Mouse (Mus musculus) adrenal gland, adult (tissue): ENCODE results near the gene Btnl2.

Experiments
- DNase-seq, 2 experiments: peaks; one replicate each; pipeline ENCODE4 v3.0.0; 2022 to 2023; ENCODE audit warnings: low spot score in 1 of 2; ENCODE audit not compliant: inconsistent age in 2 of 2

Gene Btnl2

DNA sequence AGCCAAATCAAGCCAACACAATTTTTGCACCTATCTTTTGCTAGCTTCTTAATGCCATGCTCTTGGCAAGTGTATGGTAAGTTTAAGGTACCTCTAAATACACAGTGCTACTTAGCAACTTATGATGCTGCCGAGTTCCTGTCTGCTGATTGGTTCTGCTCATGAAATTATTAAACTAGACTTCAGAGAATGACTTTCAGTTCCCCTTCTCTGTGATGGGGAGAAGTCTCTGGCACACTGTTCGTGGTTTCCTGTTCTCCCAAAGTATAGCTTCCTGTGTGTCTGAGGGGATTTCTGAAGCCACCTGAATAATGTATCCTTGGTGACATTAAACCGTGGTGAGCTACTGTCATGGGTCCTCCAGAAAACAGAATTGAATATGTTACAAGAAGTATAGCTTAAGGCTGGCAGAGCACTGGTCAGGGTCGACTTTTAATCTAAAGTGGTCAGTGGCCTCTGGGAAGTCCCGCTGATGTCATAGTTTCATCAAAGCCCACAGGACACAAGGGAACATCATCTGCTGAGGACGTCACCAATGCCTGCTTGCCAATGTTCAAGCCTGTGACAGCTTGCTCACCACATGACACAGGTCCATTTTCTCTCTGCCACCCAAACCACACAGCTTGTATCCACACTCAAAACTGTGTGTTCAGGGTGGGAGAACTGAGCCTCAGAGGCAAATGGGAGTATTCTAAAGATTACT, 6.9 kb upstream of the Btnl2 start:
- peak; percentile 39 to 85 for DNase-seq

GRCm38 (mm10) chr17:34349429-34349828, 5.2 kb upstream of the Btnl2 start:
- DNase-seq = peak; percentile 48 to 90

DNA sequence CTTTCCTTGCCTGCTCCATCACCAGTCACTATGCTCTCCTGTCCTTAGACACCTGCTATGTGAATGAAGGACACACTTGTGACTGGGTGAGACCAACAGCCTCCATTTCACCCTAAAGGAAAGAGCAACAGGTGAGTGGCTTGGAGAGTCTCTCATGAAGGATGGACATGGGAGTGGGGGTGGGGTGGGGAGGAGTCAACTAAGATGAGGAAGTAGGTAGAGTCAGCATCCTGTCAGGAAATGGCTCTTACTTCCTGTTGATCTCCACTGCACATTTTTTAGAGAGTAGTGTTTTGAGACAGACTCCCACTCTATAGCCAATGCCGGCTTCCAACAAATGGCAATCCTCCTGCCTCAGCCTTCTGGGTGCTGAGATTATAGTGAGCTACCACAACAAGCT, 318 bp downstream of the Btnl2 start:
- peak in 1 of 2 experiments; percentile 34 for DNase-seq

GRCm38 (mm10) chr17:34362954-34363546, 8.4 kb downstream of the Btnl2 start:
- no peak for DNase-seq

GRCm38 (mm10) chr17:34363676-34364310, 9.2 kb downstream of the Btnl2 start:
- DNase-seq = peak in 1 of 2 experiments; percentile 25

DNA sequence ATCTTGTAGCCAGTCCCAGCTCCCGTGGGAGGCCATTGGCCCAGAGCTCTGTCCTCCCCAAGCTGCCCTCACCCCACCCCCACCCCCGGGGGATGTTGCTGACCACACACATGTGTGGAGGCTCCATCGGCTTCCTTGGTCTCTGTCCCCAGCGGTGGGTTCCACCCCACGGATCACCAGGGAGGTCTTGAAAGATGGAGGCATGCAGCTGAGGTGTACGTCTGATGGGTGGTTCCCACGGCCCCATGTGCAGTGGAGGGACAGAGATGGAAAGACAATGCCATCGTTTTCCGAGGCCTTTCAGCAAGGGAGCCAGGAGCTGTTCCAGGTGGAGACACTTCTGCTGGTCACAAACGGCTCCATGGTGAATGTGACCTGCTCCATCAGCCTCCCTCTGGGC, 10.4 kb downstream of the Btnl2 start:
- peak in 1 of 2 experiments; percentile 25 for DNase-seq

DNA sequence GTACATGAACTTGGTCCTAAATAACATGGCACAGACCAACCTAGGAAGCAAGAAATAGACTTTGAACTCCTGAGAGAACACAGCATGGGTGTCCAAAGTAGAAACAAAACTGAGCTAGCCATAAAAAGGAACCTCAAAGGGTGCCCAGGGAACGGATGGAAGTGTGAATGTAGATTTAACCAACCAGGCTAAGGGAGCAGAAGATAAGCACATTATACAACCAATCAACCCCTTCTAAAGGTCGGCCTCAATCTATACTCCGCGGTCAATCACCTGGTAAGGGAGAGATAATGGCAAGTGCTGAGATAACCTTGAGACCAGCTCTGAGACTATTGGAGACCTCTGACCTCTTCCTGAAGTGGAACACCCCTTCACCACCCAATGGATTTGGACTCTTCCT, 15.9 kb downstream of the Btnl2 start:
- no peak for DNase-seq

DNA sequence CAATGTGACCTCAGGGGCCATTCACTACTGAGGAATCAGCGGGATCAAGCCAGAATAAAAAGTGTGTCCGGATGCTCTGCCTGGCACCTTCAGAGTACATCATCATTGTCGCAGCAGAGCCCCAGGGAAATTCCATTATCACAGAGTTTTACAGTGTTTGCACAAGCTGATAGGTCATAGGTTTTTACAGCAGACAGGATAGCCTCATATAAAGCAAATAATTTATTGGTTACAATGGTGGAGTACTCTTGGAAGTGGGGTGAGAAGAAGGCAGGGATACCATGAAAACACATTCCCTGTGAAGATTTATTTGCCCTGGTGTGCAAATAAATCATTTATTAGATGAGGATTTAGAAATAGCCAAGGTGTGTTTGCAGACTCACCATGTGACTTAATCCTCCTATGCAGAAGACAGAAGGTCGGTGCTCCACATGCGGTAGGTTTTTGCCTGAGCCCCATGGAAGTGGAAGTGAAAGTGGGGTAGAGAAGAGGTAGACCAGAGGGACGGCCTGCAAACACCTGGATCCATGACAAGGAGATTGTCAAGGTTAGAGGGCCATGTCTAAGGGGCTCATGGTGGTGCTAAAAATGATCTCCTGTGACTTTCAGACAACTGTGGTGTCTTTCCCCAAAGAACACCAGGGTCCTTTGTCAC, 18.6 kb downstream of the Btnl2 start:
- no peak for DNase-seq

DNA sequence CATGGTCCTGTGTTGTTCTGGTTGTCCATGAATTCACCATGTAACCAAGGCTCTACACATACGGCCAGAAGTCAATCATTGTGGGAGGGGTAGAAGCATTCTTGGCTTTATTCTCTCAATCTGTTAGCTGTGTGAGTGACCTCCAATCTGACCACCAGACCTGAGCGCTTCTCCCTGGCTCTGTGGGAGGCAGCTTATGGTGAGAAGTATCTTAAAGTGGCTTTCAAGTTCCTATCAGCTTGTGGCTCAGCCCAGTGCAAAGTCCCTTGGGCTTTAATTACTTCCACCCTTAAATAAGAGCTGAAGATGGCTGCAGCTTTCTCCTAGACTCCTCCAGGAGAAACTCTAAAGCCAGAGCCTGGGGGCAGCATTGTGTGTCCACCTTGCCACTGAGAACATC, 22.2 kb downstream of the Btnl2 start, which contains the start of gene Btnl1:
TSS of gene Btnl1 (plus strand) at position 286 of the 400 bp plus-strand sequence.
- DNase-seq = no peak

DNA sequence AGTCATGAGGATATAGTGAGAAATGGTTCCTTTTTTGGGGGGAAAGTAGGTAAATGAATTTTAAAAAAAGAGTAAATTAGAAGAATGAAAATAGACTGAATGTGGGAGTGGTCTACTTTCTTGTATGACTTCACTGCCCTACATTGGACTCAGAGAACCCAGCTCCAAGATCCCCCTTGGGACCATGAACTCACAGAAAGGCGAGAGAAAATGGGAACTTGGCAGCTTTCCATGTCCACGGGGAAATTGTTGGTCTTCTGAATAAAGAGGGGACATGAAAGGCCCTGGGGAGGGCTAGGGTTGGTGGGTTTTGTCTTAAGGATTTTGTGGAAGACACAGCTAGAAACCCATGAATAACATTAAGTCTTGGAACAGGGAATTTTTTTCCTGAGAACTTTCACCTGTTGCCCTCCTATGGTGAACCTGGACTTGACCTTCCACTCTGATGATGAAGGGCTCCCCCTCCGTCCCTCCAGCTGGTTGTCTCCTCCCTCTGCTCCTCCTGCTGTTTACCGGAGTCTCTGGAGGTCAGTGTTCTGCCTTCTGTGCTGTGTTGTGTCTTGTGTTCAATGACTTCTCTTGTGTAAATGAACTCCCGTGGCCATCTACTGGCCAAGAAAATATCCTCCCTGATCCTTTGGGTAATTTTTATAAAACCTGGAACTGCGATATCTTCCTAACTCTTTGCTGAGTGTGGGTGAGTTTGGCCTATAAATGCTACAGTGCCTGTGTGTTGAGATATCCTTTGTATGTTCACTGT, 23.0 kb downstream of the Btnl2 start:
- no peak for DNase-seq

DNA sequence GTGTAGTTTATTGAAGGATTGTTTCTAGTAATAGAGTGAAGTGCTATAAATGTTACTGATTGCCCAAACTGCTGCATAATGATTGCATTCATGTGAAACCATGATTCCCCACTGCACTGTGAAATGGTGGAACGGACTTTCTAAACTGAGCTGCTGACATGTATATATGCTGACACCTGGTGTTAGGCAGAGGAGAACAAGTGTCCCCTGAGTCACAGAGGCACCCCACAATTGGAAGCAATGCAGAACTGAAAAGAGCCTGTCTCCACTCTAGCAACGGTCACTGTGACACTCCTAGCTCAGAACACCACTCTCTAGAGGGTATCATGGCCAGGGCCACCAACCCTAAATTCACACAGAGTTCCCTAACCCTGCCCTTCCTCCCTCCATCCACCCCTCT, 24.1 kb downstream of the Btnl2 start:
- DNase-seq = no peak

DNA sequence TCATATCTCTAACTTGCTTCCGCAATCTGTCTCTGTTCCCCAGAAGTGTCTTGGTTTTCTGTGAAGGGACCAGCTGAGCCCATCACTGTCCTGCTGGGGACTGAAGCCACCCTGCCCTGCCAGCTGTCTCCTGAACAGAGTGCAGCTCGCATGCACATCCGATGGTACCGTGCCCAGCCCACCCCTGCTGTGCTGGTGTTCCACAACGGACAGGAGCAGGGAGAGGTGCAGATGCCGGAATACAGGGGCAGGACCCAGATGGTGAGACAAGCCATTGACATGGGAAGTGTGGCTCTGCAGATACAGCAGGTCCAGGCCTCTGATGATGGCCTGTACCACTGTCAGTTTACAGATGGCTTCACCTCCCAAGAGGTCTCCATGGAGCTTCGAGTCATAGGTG, 24.8 kb downstream of the Btnl2 start:
- no peak for DNase-seq

DNA sequence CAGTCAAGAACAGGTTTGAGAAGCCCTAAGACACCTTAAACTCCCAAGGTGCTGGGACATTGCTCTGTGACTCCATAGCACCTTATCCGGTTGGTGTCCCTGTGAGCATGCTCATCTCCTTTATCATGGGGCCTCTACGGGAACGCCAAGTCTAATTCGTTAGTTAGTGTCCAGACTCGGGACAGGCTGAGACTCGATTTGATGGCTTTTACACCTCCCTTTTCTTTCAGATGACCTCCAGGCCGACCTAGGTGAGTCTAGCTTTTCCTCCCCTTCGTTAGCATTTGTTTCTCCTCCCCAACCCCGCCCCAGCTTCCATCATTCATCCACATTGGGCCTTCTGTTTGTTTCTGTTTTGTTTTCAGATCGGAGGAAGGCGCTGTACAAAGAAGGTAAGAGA, 27.3 kb downstream of the Btnl2 start:
- no peak for DNase-seq

GRCm38 (mm10) chr17:34383212-34383611, 28.6 kb downstream of the Btnl2 start:
- no peak for DNase-seq

DNA sequence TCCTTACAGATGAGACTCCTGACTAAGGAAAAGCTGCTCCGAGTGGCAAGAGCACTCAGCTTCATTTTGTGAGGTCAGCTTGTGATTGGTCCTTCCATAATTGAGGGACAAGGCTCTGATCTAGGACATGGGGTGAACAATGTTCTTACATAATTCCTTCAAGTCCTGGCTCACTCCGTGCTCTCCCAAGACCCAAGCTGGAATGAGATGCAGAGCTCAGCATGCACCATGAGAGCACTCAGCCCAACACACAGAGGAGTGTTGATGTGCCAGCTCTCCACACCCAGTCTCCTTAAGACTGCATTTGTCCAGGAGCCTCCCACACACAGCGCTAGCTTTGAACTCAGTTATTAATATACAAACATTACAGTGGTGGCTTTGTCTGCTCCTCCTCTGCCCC, 30.1 kb downstream of the Btnl2 start:
- DNase-seq = no peak

DNA sequence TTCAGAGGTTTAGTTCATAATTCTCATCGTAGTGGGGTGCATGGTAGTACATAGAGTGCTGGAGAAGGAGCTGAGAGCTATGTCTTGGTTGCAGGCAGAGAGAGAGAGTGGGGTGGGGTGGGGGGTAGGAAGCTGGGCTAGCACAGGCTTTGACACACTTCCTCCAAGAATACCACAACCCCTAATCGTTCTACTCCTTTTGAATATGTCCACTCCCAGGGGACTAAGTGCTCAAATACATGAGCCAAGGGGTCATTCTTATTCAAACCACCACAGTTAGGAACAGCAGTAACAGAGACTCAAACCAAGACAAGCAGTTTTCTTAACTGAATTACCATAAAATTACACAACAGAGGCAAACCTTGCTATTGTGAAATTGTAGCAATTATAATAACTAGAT, 32.0 kb downstream of the Btnl2 start:
- DNase-seq = no peak

DNA sequence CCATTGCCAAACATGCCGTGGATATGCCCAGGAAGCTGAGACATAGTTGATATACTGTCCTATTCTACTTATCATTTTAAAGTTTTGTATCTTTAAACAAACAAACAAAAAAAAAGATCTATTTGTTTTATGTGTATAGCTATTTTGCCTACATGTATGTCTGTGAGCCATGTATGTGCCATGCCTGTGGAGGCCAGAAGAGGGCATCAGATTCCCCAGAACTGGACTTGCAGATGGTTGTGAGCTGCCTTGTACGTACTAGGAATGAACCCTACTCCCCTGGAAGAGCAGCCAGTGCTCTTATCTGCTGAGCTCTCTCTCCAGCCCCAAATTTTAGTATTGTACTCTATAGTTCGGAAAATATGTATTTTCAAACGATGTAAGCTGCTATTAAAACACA, 33.9 kb downstream of the Btnl2 start:
- peak; percentile 42 to 79 for DNase-seq

DNA sequence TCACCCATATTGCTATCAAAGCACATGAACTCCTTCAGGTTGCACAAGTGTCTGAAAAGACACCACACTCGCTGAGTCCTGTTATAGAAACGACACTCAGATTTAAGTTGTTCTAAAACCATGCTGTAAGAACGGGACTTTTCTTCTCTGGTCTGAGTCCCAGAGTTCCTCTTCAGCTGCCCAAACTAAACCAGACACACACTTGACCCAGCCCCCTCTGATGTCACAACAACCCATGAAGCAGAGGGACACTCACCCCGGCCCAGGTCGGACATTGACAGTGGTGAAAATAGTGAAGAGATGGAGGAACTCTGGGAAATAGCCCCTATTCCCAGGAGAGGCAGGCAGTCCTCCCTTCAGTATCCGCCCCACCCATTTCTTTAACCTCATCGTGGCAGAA, 36.9 kb downstream of the Btnl2 start:
- DNase-seq = no peak

DNA sequence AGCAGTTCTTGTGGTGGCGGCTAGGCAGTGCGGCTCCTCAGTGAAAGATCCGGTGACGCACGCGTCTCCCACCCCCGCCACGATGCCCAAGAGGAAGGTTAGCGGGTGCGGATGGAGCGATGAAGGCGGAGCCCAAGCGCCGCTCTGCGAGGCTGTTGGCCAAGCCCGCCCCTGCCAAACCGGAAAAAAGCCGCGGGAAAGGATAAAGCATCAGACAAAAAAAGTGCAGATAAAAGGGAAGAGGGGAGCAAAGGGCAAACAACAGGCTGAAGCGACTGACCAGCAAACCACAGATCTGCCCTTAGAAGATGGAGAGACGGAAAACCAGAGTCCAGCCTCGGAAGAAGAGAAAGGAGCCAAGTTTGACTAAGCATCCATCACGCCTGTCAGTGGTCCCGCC, 37.7 kb downstream of the Btnl2 start:
- peak; percentile 41 to 72 for DNase-seq

DNA sequence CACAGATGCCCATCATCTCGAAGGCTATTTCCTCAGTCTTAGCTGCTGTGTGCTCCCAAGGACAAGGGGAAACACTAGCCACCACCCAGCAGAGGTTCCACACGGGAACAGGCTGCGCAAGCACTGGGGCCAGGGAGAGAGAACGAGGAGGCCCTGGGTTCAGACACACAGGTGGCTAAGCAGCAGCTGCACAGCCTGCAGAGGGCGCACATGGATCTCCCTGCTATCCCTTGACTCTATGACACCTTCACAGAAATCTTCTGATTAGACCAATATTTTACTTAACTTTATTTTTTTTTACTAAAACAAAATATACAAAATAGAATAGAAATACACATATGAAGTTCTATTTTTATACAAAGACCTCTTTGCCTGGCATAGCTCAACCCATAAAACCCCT, 42.7 kb downstream of the Btnl2 start:
- peak in 1 of 2 experiments; percentile 38 for DNase-seq

DNA sequence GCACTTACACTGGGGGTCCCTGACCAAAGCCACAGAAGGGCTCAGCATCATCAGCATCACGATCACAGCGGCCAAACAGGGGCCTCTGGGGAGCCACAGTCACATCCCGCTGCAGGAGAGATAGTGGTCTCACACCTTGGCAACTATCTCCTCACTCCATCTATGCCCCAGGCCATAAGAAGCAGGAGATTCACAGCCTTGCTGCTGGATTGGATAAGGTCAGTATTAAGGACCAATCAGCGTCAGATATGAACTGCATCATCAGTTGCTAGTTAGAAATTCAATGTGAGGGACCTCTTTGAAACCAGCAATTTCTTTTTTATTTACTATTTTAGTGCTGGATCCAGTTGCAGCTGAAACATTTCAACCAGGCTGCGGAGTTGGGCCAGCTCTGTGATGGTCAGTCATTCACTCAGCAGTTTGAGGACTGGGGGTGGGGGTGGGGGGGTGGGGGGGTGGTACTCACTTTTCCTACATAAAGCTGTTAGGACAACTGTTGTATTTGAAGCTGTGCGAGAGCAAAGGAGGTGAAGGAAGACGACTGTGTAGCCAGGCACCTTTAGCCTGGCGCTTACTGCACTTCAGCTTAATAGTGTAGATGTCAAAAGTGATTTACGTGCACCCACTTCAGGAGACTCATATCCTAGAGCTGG, 43.6 kb downstream of the Btnl2 start:
- DNase-seq = peak; percentile 50 to 93
